Mouse (Mus musculus) c-Kit-positive CD71-positive TER-119-positive erythroid progenitor cells, embryonic 14.5 days (primary cell): ENCODE measurements around the gene Mcemp1.
A peak's percentile ranks its signal among the peaks of the same experiment; 100 is the strongest.

Source experiments
- DNase-seq: peaks from one replicate; pipeline ENCODE4 v3.0.0-alpha.2; 2013; ENCODE audit warnings: low spot score

The Mcemp1 gene

DNA sequence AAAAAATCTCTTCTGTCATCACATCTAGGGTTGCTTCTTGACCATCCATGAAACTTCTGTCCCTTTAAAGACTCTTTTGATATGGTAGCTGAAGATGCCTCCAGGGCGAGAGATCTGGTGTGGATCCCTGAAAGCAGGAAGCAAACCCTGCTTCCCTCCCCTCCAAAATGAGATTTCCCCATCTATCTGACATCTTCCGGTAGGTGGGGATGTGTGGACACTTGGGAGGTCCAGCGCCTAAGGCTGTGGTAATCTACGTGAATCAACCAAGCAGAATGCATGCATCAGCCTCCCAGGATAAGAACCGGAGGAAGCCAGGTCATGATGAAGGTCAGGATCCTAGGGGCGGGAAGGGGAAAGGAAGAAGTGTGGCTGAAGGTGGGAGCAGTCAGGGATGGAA, at the start of gene Mcemp1:
Mcemp1 (plus strand) TSS at position 248 of the 400 bp plus-strand sequence.
- DNase-seq = no peak

DNA sequence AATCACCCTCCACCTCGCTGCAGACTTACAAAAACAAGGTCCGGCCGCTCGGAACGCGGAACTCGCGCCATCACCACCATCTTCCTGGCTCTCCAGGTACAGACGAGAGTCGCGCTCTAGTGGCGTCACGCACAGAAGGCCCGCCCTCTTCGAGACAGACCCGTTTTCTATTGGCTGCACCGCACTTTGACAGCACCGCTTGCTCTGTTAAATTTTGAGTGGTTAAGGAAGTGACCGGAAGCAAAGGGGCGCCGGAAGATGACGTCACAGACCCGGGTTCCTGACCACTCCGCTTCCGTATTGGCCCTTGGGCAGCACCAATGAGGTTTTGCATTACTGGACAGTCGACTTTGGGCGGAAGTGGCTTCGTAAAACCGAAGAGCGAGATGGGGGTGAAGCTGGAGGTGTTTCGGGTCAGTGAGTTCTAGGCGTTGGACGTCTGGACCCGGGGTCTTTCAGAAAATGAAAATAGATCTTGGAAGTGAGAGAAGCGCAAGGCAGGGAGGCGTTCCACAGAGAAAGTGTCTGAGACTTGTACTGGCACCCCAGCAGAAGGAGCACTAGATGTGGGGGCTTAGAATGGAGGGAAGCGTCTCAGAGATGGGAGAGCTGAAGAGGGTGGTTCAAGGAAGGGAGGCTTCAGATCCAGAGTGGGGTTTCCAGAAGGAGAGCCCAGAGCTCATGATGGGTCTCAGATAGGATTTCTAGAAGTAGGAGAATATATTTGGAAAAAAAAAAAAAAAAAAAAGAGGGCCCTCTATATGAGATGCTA, 44.2 kb upstream of the Mcemp1 start, which contains the start of the genes Xab2 and Pet100:
Xab2 (minus strand) TSS at position 118 of the 772 bp plus-strand sequence.
Pet100 (plus strand) TSS at position 350 of the 772 bp plus-strand sequence.
- peak; percentile 100 for DNase-seq

DNA sequence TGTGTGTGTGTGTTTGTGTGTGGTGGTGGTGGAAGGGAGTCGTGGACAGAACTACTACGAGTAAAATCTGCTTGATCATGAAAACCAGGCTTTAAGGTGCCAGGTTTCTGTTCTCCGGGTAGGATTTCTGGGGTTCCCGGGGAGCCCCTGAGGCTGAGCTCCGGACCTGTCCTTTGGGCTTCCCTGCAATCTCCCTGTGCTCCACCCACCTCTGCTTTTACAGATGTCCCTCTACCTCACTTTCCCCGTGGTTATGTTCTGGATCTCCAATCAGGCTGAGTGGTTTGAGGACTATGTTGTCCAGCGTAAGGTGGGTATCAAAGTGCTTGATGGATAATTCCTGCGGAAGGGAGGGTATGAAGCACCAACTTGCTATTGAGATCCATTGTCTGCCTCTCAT, 43.4 kb upstream of the Mcemp1 start:
- no peak for DNase-seq

DNA sequence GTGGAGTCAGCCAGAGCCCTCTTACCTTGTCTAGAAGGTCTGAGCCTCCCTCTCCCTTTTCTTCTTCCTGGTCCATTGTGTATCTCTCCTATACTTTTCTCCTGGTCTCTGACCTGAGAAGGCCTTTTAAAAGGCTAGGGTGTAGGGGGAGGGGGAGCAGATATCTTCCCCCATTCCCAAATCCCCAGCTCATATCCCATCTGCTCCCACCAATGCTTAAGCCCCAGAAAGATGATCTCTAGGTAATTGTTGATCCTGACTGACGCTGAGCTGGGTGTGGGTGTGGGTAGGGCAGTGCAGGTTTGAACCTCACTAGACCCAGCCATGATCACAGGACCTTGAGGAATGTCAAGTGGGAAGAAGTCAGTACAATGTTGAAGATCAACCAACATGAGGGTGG, 40.1 kb upstream of the Mcemp1 start, which contains the start of gene Pcp2:
Pcp2 (minus strand) TSS at position 101 of the 400 bp plus-strand sequence.
- DNase-seq = no peak

DNA sequence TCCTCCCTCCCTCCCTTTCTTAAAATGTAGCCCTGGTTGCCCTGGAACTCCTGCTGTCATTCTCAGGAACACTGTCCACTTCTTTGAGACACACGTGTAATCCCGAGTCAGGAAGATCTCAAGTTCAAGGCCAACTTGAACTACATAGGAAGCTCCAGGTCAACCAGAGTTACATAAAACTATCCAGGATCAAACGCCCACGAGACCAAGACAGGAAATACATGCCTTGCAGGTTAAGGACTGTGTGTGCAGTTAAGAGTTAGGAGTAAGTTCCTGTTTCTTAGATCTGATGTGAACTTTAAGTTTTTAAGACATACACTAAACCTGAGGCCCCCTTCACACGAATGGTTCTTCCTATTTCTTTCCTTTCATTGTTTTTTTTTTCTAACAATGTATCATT, 38.6 kb upstream of the Mcemp1 start:
- no peak for DNase-seq

DNA sequence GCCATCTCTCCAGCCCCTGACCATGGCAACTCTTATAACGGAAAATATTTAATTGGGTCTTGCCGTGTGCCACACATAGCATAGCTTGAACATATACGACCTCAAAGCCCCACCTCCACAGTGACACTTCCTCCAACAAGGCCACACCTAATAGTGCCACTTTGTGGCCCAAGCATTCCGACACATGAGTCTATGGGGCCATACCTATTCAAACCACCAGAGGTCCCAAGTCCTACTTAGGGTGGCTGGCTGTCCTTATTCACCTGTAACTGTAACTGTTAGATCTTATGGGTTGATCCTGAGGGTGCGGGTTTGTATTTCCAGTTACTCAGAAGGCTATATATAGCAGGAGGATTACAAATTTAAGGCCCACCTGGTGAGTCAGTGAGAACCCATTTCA, 37.5 kb upstream of the Mcemp1 start:
- DNase-seq = peak; percentile 29

DNA sequence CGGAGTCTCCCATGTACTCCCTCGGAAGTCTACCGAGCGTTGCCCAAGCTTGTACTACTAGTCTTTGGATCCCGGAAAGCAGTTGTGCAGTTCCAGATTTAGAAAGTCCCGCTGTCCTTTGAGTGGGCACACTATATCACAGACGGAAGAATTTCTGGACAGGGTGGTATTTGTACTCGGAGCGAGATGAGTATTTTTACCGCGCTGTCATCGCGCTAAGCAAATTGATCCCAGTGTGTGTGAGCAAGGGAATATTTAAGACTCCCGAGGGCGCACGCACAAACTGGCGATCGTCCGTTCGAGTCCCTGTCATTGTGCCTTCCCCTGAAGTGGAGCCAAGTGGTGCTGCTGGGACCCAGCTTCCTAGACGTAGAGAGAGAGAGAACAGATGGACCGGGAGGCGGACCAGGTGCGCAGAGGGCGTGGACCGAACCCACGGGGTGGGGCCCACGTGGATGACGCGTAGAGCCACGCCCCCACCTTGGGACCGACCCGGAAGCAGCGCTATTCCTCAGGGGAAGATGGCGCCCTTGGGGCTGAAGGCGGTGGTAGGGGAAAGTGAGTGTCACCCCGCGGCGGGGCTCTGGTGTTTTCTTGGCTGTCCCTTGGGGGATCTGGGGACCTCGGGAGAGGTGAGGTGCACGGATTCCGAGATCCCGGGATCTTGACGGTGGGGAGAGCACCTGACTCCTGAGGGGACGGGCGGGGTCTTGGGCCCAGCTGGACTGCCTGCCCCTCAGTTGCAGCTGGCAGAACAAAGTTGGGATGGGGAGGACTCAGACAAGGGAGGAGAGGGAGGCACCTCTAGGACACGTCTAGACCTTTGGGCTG, 34.7 kb upstream of the Mcemp1 start, which contains the start of gene Stxbp2:
Stxbp2 (plus strand) TSS at position 309 of the 831 bp plus-strand sequence.
- peak; percentile 79 for DNase-seq

DNA sequence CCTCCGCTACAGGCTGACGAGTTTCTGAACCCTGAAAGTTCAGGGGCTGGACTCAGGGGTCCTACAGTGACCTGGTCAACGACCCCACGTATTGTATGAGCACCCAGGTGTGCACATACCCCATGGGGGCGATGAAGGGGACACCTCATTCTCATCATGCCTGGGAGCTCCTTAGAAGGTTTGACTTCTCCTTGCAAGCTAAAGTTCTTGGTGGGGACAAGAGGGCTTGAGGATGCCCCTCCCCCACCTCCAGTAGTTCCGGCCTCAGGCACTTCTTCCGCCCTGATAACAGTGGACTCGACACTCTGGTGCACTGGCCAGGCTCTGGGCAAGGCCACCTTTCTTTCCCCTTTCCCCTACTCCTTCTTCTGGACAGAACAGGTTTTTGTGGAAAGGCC, 34.1 kb upstream of the Mcemp1 start:
- peak; percentile 57 for DNase-seq

DNA sequence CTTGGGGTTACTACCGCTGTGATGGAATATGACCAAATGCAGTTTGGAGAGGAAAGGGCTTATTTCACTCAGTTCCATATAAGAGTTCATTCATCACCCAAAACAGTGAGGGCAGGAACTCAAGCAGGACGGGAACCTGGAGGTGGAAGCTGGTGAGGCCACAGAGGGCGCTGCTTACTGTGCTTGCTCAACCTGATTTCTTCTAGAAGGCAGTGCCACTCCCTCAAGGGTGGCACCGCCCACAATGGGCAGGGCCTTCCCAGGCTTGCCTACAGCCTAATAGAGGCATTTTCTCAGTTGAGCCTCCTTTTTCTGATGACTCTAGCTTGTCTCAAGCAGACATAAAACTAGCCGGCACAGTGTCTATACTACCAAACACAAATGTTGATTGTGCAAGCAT, 19.8 kb upstream of the Mcemp1 start:
- peak; percentile 65 for DNase-seq

DNA sequence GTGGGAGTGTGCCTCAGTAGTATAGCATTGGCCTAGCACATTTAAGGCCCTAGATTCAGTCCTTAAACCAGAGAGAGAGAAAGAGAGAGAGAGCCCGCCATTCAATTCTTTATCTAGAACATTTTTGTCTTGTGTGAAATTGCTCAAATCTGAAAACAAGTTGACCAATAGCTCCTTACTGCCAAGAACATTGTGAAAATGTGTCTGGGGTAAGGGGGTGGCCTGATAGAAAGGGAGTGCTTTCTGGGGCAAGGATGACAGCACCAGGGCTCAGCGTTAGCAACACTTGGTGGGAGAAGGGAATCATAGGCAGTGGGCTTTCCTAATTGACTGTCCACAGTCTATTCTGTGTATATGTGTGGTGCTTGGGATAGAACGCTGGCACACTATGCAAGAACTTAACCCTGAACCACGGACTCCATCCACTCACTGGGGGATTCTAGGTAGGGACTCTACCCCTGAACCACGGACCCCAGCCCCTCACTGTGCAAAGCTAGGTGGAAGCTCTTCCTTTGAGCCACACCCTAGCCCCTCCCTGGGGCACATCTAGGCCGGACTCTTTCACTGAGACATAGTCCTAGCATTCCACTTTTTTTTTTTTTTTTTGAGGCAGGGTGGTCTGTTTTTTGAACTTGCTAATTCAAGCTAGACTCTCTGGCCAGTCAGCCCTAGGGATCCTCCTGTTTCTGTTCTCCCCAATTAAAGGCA, 18.6 kb upstream of the Mcemp1 start:
- DNase-seq = no peak

DNA sequence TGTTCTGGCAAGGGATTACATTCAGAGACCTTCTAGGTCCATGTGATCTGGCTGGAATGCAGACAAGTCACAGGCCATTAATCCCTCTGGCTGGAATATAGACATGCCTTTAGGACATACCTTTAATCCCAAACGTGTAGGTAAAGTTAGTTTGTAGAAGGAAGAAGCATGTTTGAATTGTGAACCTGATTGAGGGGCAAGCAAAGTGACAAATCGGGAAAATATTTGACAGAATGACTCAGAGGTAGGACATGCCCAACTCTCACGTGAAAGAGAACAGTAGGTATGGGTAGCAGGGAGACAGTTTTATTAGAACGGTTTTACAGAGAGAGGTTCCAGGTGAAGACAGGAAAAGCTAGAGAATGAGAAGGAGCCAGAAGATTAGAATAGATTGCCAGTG, 18.0 kb upstream of the Mcemp1 start:
- DNase-seq = no peak

DNA sequence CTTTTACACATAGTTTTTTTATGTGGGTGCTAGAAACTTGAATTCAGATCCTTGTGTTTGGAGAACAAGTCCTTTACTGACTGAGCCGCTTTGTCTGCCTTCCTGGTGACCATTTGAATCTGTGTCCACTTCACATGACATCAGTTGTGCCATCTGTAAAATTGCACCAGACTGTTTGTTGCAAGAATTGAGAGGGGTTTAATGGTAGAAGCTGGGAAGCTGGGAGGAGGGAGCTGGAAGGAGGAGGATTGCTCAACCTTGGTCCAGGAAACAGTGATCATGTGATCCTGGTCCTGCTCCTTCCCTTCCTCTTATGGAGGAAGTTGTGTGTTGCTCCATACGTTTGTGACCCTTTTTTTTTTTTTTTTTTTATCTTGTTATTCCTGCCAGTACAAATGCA, 17.3 kb upstream of the Mcemp1 start:
- DNase-seq = no peak

DNA sequence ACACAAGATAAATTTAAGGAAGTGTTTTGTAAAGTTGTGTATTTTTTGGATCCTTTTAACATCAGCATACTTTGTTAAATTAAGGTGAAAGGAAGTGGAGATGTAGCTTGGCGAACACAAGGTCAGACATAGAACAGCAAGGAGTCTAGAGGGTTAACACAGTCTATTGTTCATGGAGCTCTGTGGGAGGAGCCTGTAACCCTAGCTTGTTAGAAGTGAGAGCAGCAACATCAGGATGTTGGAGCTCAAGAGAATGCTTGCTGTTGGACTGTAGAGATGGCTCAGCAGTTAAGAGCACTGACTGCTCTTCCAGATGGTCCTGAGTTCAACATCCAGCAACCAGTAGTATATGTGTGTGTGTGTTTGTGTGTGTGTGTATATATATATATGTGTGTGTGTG, 16.6 kb upstream of the Mcemp1 start:
- no peak for DNase-seq

DNA sequence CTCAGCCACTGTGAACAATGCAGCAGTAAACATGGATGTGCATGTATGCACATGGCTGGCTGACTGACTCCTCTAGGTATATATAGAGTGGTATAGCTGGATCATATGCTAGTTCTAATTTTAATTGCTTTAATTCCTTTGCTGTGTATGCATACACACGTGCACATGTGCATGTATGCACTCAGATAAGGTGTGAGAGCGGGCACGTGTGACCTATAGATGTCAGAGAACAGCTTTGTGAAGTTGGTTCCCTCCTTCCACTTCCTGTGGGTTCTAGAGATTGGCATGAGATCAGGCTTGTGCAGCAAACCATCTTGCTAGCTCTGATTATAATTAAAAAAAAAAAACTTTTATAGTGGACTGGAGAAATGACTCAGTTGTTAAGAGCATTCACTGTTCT, 12.7 kb upstream of the Mcemp1 start:
- no peak for DNase-seq

DNA sequence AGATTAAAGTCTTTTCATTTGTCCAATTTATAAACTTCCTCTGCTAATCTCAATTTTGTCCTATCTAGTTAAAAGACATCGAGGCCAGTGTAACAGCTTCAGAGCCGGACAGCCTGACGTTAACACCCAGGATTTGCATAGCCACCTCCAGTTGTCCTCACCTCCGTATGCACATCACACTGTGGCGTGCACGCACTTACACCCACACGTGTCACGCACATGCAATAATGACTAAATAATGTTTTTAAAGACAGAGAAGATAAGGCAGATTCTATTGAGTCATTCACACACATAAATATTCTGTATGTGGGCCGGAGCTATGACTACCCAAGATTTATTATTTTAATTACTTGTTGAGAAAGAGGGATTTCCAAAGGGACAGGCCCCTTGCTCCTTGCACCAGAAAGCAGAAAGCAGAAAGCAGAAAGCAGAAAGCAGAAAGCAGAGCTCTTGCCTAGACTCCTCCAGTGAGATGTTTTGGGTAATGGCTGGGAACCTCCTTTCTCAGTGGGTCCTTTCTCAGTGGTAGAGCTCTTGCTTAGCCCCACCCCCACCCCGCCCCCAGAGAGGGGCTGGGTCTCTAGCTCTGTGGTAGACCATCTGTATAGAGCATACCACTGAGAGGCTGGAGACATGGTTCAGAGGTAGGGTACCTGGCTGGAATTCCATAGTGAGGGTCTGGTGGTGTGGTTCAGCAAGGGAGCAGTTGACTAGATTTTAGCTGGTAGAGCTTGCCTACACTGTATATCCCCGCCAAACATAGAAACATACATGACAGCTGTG, 10.6 kb upstream of the Mcemp1 start:
- DNase-seq = no peak

DNA sequence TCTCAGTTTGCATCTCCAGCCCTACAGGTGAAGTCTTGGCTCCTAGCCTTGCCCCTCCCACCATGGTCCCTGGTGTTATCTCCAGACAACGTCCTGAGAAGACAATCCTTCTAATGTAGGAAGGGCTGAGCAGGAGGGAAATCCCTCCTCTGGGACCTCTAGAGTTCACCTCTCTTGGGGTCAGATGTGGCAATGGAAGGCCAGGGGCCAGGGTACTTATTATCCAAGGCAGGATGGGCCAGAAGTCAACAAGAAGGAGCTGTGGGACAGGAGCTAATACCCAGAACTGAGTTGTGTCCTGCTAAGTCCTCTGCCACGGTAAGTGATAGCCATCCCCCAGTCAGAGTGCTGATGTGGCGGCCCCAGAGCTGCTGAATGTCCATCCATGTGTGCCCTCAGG, 10.0 kb upstream of the Mcemp1 start, which contains the start of gene Retn:
Retn (plus strand) TSS at position 245 of the 400 bp plus-strand sequence.
- no peak for DNase-seq

DNA sequence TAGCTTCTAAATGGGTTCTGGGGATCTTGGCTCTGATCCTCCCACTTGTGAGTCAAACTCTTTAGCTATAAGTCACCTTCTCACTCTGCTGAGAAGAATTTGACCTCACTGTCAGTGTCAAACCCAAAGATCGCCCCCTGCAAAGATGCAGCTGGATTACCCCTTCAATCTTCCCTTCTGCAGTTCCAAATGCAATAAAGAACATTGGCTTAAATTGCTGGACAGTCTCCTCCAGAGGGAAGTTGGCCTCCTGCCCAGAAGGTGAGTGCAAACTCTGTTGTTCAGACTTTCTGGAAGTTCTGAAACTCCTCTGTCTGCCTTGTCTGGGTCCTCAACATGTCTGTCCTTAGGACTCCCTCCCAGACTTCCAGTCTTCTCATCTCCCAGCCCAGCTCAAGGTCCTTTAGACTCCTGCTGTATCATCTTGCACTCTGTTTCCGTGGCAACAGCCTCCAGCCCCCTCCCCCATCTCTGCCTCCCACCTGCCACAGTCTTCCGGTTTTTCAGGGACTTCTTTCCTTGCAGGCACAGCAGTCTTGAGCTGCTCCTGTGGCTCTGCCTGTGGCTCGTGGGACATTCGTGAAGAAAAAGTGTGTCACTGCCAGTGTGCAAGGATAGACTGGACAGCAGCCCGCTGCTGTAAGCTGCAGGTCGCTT, 8.7 kb upstream of the Mcemp1 start:
- no peak for DNase-seq

DNA sequence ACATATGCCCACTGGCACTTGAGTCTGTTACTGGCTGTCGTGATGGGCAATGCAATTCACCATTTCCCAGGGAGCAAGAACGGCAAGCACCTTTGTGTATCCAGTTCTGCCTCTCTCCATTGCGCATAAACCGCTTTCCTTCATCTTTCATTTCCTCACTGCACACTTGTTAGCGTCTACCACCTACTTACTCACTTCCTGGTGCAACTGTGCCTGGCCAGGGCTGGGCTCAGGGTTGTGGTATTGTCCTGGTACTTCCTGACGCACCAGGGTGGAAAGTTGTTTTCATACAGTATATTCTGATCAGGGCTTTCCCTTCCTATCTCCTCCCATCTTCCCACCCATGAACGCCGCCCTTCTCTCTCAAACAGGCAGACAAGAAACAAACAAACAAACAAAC, 4.7 kb upstream of the Mcemp1 start:
- DNase-seq = no peak

DNA sequence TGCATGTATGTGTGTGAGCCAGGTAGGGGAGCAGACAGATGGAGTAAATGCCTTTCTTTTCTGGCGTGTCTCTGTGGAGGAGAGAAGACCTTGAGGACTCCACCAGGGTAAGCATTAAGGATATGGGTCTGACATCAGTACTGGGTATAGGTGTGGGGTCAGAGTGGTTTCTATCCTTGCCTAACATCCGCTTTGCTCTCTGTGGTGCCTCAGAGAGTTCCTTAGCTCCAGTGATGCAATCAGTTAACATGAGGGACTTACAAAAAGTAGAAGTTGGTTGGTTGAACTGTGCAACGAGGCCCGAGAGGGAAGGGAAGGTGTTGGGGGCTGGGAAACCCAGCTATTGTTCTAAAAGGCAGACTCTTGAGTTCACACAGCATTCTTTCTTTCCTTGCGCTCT, 1.1 kb upstream of the Mcemp1 start:
- DNase-seq = no peak

DNA sequence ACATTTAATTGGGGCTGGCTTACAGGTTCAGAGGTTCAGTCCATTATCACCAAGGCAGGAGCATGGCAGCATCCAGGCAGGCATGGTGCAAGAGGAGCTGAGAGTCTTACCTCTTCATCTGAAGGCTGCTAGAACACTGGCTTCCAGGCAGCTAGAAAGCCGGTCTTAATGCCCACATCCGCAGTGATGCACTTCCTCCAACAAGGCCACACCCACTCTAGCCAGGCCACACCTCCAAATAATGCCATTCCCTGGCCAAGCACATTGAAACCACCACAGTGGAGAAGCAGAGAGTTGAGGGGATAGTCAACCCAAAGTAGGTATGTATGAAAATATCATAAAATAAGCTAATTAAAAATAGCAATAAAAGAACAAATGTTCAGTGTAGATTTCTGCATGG, 4.8 kb downstream of the Mcemp1 start:
- no peak for DNase-seq

DNA sequence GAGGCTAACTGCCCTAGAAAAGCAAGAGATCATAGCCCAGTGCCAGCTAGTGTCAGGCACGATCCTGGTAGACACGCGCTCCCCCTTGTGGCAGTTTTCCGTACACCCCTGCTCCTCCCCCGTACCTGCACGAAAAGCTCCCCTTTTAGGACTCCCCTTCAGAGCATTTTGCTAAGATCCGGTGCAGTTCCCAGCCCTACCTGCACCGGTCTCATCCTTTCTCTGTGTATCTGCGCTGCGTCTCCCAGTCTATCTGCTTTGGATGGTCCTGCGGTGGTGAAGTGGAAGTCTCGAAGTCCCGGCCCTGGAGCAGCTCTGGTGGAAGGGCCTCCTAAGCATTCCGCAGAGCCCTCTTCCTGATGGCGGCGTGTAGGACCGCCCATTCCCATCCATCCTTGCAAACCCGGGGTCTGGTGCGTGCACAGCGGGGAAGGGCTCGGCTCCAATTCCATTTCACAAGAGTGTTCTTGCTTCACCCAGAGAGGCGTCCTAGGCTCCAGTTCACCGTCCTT, 6.5 kb downstream of the Mcemp1 start, which contains the start of gene Fcor:
Fcor (minus strand) TSS at position 383 of the 512 bp plus-strand sequence.
- peak; percentile 66 for DNase-seq
